Mouse (Mus musculus): Measurements from ENCODE around the gene Cyp2t4.
A peak's percentile ranks its signal among the peaks of the same experiment; 100 is the strongest.

Cyp2t4 gene

DNA sequence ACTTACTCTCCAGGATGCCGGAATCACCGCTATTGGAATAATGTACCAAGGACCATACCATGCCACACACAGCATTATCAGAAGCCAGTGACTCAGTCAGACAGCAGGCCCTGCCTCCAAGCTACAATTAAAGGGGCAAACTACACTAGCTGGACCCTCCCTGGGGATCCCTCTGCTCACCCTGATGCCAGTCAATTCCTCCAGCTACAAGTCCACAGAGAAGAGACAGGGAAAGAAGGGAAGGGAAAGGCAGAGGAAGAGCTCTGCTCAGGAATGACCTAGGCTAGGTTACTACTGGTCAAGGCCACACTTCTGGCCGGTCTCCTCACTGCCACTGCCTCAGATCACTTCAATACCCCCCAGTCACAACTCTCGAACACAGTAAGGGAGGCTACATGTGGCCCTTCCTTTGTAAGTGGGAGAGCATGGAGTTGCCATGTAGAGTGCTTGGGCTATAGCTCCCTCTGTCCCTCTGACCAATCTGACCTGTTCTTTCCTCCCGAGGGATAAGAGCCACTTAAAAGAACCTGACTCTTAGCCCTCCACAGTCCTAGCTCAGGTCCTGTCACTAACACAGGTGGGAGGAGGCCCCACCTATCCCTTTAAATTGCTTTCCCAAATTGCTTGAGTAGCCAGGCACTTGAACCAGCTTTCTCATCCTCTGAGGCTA is 9.4 kb downstream of the Cyp2t4 start:
- DNase-seq, result peak; percentile 4

DNA sequence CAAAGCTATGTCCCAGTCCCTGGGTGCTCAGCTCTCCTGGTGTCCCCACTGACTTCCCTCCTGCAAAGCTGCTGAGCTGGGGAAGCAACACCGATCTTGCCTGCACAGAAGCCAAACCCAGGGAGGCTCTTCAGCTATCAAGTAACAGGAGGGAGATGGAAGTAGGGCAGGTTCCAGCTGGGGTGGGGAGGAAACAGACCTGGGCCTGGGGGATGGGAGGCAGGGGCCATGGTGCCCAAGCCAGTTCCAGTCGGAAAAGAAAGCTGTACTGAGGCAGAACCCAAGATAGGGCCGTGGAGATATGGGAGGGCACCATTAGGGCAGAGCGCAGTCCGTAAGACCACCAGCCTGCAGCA is 9.9 kb downstream of the Cyp2t4 start:
- peak; percentile 18 for DNase-seq

DNA sequence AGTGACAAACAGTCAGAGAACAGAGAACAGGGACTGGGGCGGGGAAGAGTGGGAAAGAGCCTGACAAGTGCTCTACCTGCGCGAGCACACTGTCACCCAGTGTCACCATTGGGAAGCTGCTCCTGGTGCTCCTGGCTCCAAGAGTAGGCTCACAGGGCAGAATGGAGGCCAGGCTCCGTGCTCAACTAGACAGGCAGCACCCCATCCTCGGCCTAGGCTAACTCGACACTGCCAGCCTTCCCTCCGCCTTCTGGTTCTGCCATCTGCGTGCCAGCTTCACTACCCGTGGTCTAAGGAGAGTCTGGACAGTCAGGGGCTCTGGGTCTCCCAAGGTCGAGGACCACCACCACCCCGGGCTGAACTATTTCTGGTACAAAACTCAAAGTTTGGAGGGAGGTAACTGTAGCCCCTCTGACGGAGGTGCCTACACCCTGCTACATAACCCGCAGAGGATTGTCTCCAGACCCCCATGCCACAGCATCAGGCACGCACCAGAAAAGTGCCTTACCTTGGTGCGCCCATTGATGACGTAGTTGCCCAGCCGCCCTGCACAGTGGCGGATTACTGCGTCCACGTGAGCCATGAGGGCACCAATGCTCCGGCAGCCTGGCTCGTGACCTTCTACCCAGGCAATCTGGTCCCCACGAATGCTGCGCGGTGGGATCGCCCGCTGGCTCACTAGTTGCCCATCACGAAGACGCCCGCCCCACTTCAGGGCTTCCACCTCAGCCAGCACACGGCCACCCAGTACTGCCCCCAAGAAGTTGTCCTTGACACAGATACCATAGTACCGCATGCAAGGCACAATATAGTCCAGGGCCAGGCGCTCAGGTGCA is 10.8 kb downstream of the Cyp2t4 start:
- peak; percentile 49 for DNase-seq

DNA sequence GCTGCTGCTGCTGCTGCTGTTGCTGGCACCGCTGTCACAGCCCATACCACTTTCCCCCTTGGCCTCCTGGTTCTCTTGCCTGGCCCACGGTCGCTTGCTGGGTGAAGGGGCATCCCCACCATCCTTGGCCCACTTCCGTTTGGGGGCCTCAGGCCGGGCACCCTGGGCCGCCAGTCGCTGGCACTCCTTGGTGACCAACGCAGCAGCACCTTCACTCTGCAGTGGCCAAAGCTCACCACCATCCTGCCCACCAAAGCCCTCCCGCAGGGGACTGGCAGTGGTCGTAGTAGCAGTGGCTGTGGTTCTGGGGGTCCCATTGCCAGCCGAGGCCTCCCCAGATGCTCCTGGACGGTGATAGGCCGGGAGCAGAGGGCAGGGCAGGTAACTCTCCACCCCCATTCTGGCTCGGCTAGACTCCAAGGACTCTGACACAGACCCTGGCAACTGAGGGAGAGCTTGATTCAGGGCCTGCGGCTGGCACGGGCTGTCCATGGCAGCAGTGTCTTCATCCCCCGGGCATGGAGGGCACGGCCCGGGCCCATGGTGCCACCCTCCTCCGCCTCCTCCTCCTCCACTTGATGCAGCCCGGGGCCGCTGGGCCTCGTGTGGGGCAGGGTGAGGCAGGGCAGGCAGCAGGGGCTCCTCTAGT is 11.6 kb downstream of the Cyp2t4 start:
- DNase-seq, result peak; percentile 66

DNA sequence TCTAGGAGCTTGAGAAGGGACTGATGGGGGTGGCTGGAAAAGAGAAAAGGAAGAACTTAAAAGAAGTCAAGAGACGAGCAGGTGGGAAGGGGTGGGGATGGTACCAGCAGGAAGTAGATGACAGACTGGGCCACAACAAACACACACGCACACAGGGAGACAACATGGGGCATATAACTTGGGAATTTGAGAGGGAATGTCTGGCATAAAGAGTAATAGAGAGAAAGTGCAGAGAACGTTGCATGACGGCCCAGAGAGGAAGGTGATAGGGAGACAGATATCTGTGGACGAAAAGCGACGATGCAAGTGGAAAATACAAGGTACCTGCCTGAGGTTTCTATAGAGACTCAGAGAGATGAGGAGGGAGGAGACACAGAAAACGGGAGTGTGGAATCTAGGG is 12.2 kb downstream of the Cyp2t4 start:
- no peak for DNase-seq

DNA sequence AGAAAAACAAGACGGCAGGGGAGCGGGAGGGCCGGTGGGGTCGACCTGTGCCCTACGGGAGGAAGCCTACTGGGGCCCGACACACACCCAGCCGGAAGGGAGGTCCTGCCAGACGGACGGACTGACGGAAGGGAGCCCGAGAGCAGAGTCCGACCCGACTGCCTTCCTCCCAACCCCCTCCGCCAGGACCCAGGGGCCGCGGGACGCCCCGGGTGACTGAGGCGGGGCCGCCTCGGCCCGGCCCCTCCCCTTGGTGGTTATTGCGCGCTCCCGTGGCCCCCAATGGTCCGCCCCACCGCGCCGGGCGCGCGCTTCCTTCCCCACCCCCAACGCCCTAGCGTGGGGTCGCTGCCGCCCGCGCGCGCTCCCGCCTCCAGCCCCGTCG is 12.7 kb downstream of the Cyp2t4 start:
- peak; percentile 94 for DNase-seq

DNA sequence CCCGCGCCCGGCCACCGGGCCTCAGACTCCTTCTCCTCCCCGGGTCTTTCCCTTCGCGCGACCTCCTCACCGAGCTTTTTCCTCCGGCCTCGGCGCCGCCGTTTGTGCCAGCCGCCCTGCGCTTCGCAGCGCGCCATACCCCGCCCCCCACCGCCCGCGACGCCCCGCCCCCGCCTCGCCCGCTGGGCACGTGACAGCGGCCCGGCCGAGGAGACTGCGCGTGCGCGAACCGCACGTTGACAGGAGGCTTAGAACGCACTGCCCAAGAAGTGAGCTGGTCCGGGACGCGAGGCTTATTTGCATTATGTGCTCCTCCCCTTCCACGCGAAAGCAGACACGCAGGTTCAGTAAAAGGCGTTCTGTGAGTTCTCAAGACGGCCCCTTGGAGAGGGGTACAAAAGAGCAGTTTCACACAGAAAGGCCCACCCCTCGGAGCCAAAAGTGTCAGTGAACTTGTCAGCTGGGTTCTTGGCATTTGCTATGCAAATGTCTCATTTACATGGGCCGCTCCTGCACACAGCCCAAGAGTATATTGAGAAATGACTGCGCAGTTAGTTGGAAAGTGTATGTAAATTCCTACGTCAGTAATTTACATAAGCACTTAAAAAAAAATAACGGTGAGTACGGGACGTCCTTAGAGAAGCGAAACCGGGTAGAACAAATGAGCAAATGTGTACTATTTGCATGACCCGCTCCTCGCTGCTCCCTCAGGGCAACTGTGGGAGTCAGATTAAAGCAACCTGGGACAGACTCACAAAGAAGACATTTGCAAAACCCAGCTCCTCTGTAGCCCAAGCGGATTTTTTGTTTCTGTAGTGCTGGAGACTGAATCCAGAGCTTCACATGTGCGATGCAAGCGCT is 13.3 kb downstream of the Cyp2t4 start, which contains the start of gene Egln2:
Egln2 (minus strand) TSS at position 189 of the 861 bp plus-strand sequence.
- peak; percentile 98 for DNase-seq

DNA sequence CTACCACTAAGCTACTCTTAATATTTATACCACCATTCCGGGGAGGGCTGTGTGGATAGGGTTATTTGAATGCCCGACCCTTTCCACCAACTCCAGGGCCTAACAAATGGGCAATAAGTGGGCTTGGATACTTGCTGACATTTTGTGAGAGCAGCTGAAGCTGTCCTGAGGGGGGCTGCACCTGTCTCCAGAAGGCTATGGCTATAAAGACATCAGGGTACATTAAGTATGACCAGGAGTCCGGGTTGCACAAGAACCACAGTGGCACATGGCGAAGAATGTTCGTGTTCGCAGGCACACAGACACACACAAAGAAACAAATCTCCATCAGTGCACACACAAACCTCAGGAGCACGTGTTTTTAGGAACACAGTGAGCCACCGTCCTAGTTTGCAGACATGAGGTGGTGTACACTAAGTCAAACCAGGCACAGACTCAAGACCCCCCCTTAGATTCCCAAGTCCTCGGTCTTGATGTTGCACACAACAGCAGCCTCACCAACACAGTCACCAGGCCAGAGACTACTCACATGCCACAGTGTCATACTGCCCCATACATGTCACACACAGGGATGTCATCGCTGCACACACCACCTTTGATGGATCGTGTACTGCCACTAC is 14.1 kb downstream of the Cyp2t4 start:
- DNase-seq, result no peak

DNA sequence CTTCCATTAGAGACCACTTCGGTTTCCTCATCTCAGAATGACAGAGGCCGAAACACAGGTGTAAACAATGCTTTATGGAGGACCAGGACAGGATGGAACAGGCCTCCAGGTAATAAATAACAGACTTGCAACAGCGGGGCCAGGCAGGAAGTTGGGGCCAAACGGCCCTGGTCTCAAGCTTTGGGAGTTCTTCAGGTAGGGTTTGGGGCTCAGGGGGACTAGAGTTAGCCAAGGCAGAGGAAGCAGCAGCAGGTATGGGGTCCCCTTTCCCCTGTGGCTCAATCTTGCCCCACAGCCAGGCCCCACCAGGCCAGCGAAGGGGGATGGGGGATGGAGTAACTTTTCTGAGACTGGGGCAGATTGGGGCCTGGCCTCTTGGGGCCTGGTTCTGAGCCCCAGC is 14.9 kb downstream of the Cyp2t4 start:
- DNase-seq, result peak; percentile 60

DNA sequence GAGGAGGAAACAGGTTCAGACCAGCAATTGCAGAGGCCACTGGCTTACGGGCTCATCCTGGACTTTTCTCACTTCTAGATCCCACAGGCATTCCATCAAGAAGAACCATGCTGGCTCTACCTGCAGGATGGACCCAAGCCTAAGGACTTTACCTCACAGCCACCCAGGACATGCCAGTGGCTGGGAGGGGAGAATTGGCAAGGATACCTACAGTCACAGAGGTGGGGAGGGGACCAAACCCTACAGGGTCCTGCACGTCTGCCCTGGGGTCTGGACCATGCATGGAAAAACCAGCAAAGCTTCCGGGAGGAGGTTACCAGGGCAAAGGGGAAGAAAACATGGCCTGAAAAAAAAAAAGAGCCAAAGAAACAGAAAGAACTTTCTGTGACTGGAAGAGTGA is 17.5 kb downstream of the Cyp2t4 start:
- no peak for DNase-seq

DNA sequence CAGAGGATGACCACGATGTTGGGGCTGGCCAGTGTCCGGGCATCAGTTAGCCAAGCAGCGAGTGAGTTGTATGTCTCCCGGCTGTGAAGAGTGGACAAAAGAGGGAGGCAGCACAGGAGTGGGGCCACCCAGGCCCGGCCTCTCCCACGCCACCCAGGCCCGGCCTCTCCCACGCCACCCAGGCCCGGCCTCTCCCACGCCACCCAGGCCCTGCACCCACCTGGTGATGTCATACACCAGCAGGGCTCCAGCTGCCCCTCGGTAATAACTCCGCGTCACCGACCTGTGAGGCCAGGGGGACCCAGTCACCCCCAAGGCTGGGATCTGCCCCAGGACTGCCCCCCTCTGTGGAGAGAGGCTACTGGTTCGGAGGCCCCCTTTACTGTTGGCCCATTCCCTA is 21.0 kb downstream of the Cyp2t4 start:
- no peak for DNase-seq

DNA sequence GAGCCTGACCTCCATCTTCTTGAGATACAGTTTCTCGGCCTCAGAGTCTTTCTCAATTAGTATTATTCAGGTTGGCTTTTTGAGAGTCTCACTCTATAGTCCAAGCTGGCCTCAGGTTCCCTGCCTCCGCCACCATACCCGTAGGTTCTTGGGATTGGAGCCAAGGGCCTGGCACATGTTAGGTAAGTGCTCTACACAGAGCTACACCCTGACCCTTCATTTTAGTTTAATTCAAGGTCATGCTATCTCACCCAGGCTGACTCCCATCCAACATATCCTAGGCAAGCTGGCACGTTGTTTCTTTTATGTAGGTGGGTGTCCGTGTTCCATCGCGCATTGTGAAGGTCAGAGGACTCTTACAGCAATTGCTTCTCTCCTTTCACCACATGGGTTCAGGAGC is 21.4 kb downstream of the Cyp2t4 start:
- no peak for DNase-seq

DNA sequence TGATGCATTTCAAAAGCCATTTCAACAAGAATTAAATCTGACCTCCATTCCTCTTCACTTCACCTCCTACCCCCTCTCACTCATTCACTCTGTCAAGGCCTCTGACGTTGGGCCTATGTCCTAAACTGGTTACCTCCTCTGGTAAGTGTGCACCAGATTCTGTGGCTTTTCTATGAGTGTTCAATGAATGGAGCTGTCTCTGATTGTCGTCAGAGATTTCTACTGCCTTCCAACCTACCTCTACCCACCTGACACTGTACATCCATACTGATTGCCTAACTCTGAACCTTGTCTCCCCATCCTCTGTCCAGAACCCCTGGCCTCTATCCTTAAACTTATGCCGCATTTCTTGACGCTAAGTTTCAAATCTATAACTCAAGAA is 24.4 kb downstream of the Cyp2t4 start:
- no peak for DNase-seq

DNA sequence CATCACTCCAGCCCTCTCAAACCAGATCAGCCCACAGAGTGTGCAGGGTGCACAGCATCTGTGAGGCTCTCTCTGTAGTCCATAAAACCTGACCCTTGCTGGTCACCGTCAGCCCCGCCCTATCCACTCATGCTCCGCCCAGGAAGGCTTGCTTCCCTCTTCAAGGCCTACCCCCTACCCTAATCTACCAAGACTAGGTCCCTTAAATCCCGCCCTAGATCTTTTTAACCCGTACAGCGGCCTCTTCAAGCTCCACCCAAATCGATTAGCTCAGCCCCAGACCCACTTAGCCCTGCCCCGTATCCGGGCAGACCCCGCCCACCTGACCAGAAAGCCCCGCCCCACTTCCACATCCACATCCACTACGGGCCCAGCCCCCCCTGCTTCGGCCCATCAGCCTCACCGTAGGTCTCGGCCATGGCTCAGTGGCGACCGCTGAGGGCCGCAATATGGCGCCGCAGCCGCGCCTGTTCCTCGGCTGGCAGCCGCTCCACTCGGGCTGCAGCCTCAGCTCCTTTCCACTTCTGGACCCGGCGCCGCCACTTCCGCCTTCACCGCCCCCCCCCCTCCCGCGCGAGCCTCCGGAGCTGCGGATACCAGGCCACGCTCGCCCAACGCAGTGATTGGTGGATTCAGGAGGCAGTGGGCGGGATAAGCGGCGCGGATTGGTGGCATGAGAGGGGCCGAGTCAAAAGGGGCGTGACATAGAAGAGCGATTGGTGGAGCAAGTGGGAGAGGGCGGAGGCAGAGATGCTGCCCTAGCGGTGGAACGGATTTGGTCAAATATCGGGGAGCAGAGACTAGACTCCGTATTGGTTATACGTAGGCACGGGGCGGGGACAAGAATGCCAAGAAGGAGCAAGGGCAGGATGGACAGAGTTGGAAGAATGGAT is 25.1 kb downstream of the Cyp2t4 start, which contains the start of gene Rab4b:
Rab4b (minus strand) TSS at position 573 of the 893 bp plus-strand sequence.
- DNase-seq, result peak; percentile 100

DNA sequence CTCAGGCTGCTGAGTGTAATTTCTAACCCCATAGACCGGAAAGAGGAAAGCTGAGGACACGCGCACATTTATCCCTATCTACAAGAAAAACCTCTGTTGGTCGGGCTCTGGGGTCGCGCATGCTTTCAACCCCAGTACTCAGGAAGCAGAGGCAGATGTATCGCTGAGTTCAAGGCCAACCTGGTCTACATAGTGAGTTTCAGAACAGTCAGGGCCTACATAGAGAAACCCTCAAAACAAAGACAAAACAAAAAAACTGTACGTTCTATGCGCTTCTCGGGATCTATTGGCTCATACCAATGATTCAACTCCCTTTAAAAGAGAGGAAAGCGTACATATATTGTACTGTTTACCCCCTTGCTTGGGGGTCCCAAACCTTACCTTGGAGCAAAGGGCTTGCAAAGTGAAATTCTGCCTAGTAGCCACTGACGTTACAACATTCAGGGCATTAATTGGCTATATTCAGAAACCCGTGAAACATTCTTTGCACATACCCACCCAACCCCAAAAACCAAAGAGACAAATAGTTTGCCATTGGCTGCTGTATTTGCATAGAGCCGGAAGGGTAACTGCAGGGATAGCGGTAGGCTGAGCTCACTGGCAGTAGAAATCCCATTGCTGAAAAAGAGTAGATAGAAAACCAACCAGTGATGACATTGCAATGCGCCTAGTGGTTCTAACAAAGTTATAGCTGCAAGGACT is 25.9 kb downstream of the Cyp2t4 start:
- DNase-seq, result no peak

DNA sequence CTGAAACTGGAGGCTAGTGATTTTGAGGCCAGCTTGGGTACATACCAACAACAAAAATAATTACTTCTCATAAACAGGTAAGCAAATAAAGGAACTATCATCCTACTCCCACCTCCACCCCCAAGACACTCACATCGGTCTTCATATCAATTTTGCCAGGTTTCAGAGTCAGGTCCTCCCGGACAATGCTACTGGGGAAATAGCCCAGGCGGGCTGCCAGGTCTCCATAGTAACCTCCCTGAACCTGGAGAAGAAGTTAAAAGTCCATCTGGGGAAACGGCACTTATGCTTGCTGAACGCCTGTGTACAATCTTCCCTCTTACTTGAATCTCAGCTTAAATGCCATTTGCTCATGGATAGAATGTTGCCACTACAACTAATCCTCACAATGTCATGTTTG is 26.5 kb downstream of the Cyp2t4 start:
- peak; percentile 95 for DNase-seq

DNA sequence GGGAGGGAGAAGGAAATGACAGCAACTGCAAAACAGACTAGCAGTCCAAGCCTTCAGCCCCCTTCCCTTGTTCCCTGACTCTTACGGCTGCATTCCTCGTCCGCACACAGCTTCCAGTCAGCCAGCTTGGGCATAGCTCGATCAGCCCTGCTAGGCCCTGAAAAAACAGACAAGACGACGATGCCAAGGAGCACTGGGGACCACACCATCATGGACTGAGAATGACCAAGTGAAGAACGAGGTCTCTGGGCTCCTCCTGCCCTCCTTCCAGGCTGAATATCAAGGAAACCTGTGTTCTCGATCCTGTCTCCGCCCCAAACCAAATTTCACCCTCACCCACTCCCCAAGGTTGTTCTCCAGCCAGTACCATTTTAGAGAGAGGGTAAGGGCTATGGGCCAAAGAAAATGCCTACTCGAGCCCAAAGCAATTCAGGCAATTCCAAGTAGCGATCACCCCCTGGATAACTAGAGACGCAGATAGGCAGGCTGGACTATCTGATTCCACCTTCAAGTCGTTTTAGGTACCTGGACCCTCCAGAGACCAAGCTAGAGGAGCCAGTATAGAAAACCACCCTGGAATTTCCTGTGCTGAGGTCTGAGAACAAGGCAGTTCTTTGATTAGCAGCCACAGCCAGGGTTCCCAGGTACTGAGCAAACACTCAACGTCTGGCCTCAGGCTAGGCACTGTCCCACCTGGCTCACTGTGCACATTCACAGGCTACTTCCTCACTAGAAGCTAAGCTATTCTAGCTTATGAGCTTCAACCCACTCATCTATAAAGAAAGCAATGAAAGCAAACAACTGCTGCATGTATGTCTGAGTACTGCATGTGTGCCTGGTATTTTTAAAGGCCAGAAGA is 27.6 kb downstream of the Cyp2t4 start, which contains the start of the genes Gm21983 and Mia:
Gm21983 (minus strand) TSS at position 250 of the 859 bp plus-strand sequence.
Mia (minus strand) TSS at position 321 of the 859 bp plus-strand sequence.
- no peak for DNase-seq

DNA sequence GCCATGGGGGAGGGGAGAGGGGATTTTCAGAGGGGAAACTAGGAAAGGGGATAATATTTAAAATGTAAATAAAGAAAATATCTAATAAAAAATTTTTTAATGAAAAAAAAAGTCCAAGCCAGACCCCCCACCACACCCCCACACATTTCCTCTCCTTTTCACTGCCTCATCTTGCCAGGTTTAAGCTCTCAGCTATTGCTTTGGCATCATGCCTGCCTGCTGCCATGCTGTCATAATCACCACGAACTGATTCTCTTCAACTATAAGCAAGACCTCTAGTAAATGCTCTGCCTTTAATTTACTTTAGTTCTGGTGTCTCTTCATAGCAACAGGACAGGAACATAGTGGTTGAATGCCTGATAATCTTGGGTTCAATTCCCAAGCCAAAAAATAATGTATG is 29.0 kb downstream of the Cyp2t4 start:
- DNase-seq, result no peak

DNA sequence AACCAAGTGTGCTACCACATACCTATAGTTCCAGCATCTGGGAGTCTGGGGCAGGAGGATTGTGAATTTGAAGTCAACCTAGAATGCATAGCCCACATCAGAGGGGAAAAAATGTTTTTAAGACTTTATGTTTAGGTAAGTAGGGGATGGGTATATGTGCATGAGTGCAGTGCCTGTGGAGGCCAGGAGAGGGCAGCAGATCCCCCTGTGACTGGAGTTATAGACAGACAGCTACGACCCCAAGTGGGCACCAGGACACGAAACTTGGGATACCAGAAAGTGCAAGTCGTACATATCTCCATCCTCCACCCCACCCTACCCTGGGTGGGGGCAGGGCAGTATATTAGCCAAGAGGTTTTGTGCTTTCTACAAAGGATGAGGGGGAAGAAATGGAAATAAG is 31.4 kb downstream of the Cyp2t4 start:
- DNase-seq, result no peak

DNA sequence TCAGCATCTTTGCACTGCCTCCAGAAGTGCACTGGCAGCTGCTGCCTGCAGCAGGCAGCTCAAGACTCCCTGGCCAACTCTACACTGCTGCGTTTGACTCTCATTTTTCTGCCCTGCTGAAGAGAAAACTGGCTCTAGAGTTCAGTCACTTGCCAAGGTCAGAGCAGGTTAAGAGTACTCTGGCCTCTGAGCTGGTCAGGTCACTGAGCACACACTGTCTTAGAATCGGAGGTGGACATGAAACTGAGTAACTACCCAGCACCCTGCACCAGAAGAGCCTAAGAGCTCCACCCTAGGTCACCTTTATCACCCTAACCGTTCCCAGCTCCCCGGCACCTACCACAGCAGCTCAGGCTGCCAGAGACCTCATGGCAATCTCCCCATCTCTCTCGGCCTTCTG is 32.5 kb downstream of the Cyp2t4 start:
- peak; percentile 59 for DNase-seq
